Comparison of ENCODE assay signal across 8 mouse cellular contexts in genomic region chr4:130952531-130952930, GRCm38 (mm10). TPM values are rescaled to one million over a fixed set of nuclear protein-coding genes. Genes with fewer than 3 reads are reported as not detected.
DNase-seq lines count a peak whose midpoint lies in the region; ATAC-seq and TF ChIP-seq lines count a peak whose summit lies in the region.

No protein-coding gene starts in this region.

- no peak overlapping the region for H3K9ac ChIP-seq in kidney, embryonic 16.5 days (replicated peaks; ENCODE audit: low read length)
- H3K9ac ChIP-seq in forebrain, embryonic 14.5 days (ENCODE audit: low read length): no peak overlapping the region

- 18% methylated on average over 17 of the region's 17 CpGs for WGBS in kidney, adult 2 months
- WGBS in kidney, embryonic 16.5 days: 32% methylated on average over 17 of the region's 17 CpGs
- WGBS in forebrain, embryonic 14.5 days: 46% methylated on average over 17 of the region's 17 CpGs

- no peak overlapping the region for H3K4me3 ChIP-seq in kidney, adult 2 months (ENCODE audit: insufficient read depth, low read depth, low read length)
- no peak overlapping the region for H3K4me3 ChIP-seq in kidney, embryonic 16.5 days (ENCODE audit: low read length)
- no peak overlapping the region for H3K4me3 ChIP-seq in forebrain, embryonic 14.5 days (ENCODE audit: low read depth, low read length)

- H3K27me3 ChIP-seq in kidney, adult 2 months (replicated peaks; ENCODE audit: control insufficient read depth, insufficient read depth, low read length): no peaks in the 10 kb centered on the region
- no peaks in the 10 kb centered on the region for H3K27me3 ChIP-seq in kidney, embryonic 16.5 days (ENCODE audit: insufficient read depth, low read length)
- H3K27me3 ChIP-seq in forebrain, embryonic 14.5 days (replicated peaks; ENCODE audit: control insufficient read depth, insufficient read depth, low read length): no peaks in the 10 kb centered on the region

- no peaks in the 10 kb centered on the region for H3K9me3 ChIP-seq in kidney, embryonic 16.5 days (ENCODE audit: low read length)
- no peaks in the 10 kb centered on the region for H3K9me3 ChIP-seq in forebrain, embryonic 14.5 days (replicated peaks; ENCODE audit: control insufficient read depth, low read length)

- DNase-seq in kidney, adult 2 months: peak; percentile 35
- peak; percentile 72 for DNase-seq in brain, adult 2 months (ENCODE audit: low read depth, low spot score)
- DNase-seq in kidney, postnatal 14 days: peak; percentile 22
- peak; percentile 59 to 61 for DNase-seq in right cerebral cortex, postnatal 10 days (ENCODE audit: low spot score in 2 of 2)
- DNase-seq in forebrain, embryonic 14.5 days (ENCODE audit: low spot score): no peak
- no peak for DNase-seq in layer of hippocampus, adult 9-11 months

- TF ChIP-seq POLR2A in kidney, adult 2 months (IDR thresholded peaks at IDR 0.05; ENCODE audit: low read depth, low read length): no peak

- H3K4me2 ChIP-seq in kidney, embryonic 16.5 days (replicated peaks; ENCODE audit: low read depth, low read length): no peak overlapping the region
- no peak overlapping the region for H3K4me2 ChIP-seq in forebrain, embryonic 14.5 days (ENCODE audit: low read length)

- no peaks in the 10 kb centered on the region for H3K4me1 ChIP-seq in kidney, adult 2 months (ENCODE audit: control insufficient read depth, insufficient read depth, low read length)
- H3K4me1 ChIP-seq in kidney, embryonic 16.5 days (ENCODE audit: insufficient read depth, low read length): 0 out of 2 replicates have a peak, but pooled peaks cover 4% of the 10 kb centered on the region
- H3K4me1 ChIP-seq in forebrain, embryonic 14.5 days (ENCODE audit: control insufficient read depth, insufficient read depth, low read length): no peaks in the 10 kb centered on the region

- no peaks in the 10 kb centered on the region for H3K36me3 ChIP-seq in kidney, adult 2 months (ENCODE audit: control insufficient read depth, insufficient read depth, low read length)
- no peaks in the 10 kb centered on the region for H3K36me3 ChIP-seq in kidney, embryonic 16.5 days (ENCODE audit: insufficient read depth, low read length)
- no peaks in the 10 kb centered on the region for H3K36me3 ChIP-seq in forebrain, embryonic 14.5 days (ENCODE audit: control insufficient read depth, insufficient read depth, low read length)

- no peak overlapping the region for H3K27ac ChIP-seq in kidney, adult 2 months (ENCODE audit: insufficient read depth, low read depth, low read length)
- no peak overlapping the region for H3K27ac ChIP-seq in kidney, embryonic 16.5 days (ENCODE audit: low read length)
- no peak overlapping the region for H3K27ac ChIP-seq in forebrain, embryonic 14.5 days (ENCODE audit: low read depth, low read length)

- peak; percentile 33; the same call in 1 of the 2 replicates for TF ChIP-seq CTCF in kidney, adult 2 months (conservative IDR thresholded peaks at IDR 0.05; ENCODE audit: insufficient read depth, insufficient read length, low read depth, low read length)

- no peak for ATAC-seq in kidney, embryonic 16.5 days (ENCODE audit: low FRiP score, low TSS enrichment)
- ATAC-seq in CD4-positive, CD25-positive, alpha-beta regulatory T cell, adult 4 months: peak; percentile 65
- ATAC-seq in forebrain, embryonic 14.5 days: no peak

RNA-seq across cellular contexts. Expression of gene Matn1, which starts 8.3 kb away (rescaled TPM):
- polyA plus RNA-seq in kidney, adult 2 months (2012; rRNA removed): 0.06 TPM in 1 of 2 replicates, not detected in the other
- 0.52 and 0.59 TPM in 2 replicates for polyA plus RNA-seq in kidney, embryonic 16.5 days (2015; fragmentation: Nextera tagmentation; extraction: Ambion mirVana)
- not detected for polyA plus RNA-seq in CD4-positive, CD25-positive, alpha-beta regulatory T cell, adult 4 months (2017; shearing (Covaris generic))
- 0.09 and 0.10 TPM in 2 replicates for polyA plus RNA-seq in forebrain, embryonic 14.5 days (2014; fragmentation: Nextera tagmentation; extraction: Ambion mirVana)

RNA-seq across cellular contexts. Expression of gene Laptm5, which starts 39.6 kb away (rescaled TPM):
- 35.6 and 79.8 TPM in 2 replicates for polyA plus RNA-seq in kidney, adult 2 months (2012; rRNA removed)
- 21.6 and 25.9 TPM in 2 replicates for polyA plus RNA-seq in kidney, embryonic 16.5 days (2015; fragmentation: Nextera tagmentation; extraction: Ambion mirVana)
- 1,000 to 10,000 TPM; 1,726 to 2,325 TPM for polyA plus RNA-seq in CD4-positive, CD25-positive, alpha-beta regulatory T cell, adult 4 months (2017; shearing (Covaris generic))
- polyA plus RNA-seq in forebrain, embryonic 14.5 days (2014; fragmentation: Nextera tagmentation; extraction: Ambion mirVana): 27.6 and 31.9 TPM in 2 replicates

Comparison
In these comparisons a context has a peak if more than half of its experiments do, and no peak if none do; other contexts are left out.
1. DNase-seq: peak in kidney, adult 2 months (single experiment), brain, adult 2 months (single experiment), kidney, postnatal 14 days (single experiment) and right cerebral cortex, postnatal 10 days (2 of 2); none in forebrain, embryonic 14.5 days (single experiment) and layer of hippocampus, adult 9-11 months (single experiment).
2. RNA of gene Laptm5, which starts 39.6 kb away (polyA plus RNA-seq): 1,726 to 2,325 TPM in CD4-positive, CD25-positive, alpha-beta regulatory T cell, adult 4 months; 35.6 to 79.8 TPM in kidney, adult 2 months, 27.6 to 31.9 TPM in forebrain, embryonic 14.5 days and 21.6 to 25.9 TPM in kidney, embryonic 16.5 days; every median in the first group is over 10 times any median in the second.